27 mouse cellular contexts compared by ENCODE assay signal in genomic region chr19:31871377-31871776, GRCm38 (mm10). TPM values are rescaled to one million over a fixed set of nuclear protein-coding genes. Genes with fewer than 3 reads are reported as not detected.
DNase-seq lines count a peak whose midpoint lies in the region; ATAC-seq and TF ChIP-seq lines count a peak whose summit lies in the region.
"Had no signal": no experiment of that assay in that cellular context is flagged by ENCODE, and none has a peak within 500 bp of the region (broad histone marks: within the 10 kb centered on the region; RNA-seq: fewer than 3 reads in every experiment).

No protein-coding gene starts in this region.

- no peak for TF ChIP-seq CTCF in liver, adult 2 months (IDR thresholded peaks at IDR 0.05; ENCODE audit: low read depth, low read length)

- H3K9ac ChIP-seq in liver, adult 2 months (ENCODE audit: low read depth, low read length) = no peak overlapping the region
- no peak overlapping the region for H3K9ac ChIP-seq in liver, embryonic 12.5 days
- H3K9ac ChIP-seq in liver, embryonic 16.5 days (ENCODE audit: low read depth, low read length) = no peak overlapping the region
- no peak overlapping the region for H3K9ac ChIP-seq in hindbrain, embryonic 13.5 days
- H3K9ac ChIP-seq in midbrain, embryonic 14.5 days (replicated peaks; ENCODE audit: low read length) = no peak overlapping the region
- H3K9ac ChIP-seq: embryonic facial prominence, embryonic 12.5 days; heart, embryonic 12.5 days; hindbrain, embryonic 15.5 days had no signal

- no peak for TF ChIP-seq POLR2A in liver, adult 2 months (IDR thresholded peaks at IDR 0.05; ENCODE audit: extremely low read depth, insufficient read depth, low read length)

- H3K4me1 ChIP-seq in liver, adult 2 months (ENCODE audit: control insufficient read depth, insufficient read depth, low read length) = peaks cover 10% of the 10 kb centered on the region; the same call in 1 of the 2 replicates
- H3K4me1 ChIP-seq in liver, embryonic 12.5 days = no peaks in the 10 kb centered on the region
- no peaks in the 10 kb centered on the region for H3K4me1 ChIP-seq in liver, embryonic 16.5 days (ENCODE audit: control insufficient read depth, low read depth, low read length)
- no peaks in the 10 kb centered on the region for H3K4me1 ChIP-seq in hindbrain, embryonic 13.5 days (replicated peaks)
- no peaks in the 10 kb centered on the region for H3K4me1 ChIP-seq in midbrain, embryonic 14.5 days (ENCODE audit: control insufficient read depth, insufficient read depth, low read length)
- H3K4me1 ChIP-seq: embryonic facial prominence, embryonic 12.5 days; heart, embryonic 12.5 days; hindbrain, embryonic 10.5 days; hindbrain, embryonic 15.5 days had no signal

- no peak for ATAC-seq in liver, embryonic 12.5 days
- ATAC-seq in liver, embryonic 16.5 days (ENCODE audit: low read depth) = peak; percentile 79
- no peak for ATAC-seq in hindbrain, embryonic 13.5 days (ENCODE audit: low FRiP score)
- no peak for ATAC-seq in midbrain, embryonic 14.5 days (ENCODE audit: low FRiP score, low TSS enrichment)
- ATAC-seq: CD4-positive, CD25-positive, alpha-beta regulatory T cell, adult 4 months; forebrain, embryonic 16.5 days had no signal

- H3K9me3 ChIP-seq in liver, embryonic 12.5 days (replicated peaks) = no peaks in the 10 kb centered on the region
- H3K9me3 ChIP-seq in liver, embryonic 16.5 days (replicated peaks; ENCODE audit: control insufficient read depth, low read length) = no peaks in the 10 kb centered on the region
- no peaks in the 10 kb centered on the region for H3K9me3 ChIP-seq in hindbrain, embryonic 13.5 days
- no peaks in the 10 kb centered on the region for H3K9me3 ChIP-seq in midbrain, embryonic 14.5 days (ENCODE audit: control insufficient read depth, low read length)
- H3K9me3 ChIP-seq: embryonic facial prominence, embryonic 12.5 days; G1E; hindbrain, embryonic 10.5 days; hindbrain, embryonic 15.5 days had no signal

- H3K79me2 ChIP-seq in liver, adult 2 months (ENCODE audit: control insufficient read depth, insufficient read depth, low read length) = peaks cover 12% of the 10 kb centered on the region; the same call in 1 of the 2 replicates

- H3K4me2 ChIP-seq in liver, embryonic 12.5 days = peak overlapping the region; percentile 37; the same call in 1 of the 2 replicates
- H3K4me2 ChIP-seq in liver, embryonic 16.5 days (ENCODE audit: low read depth, low read length) = no peak overlapping the region
- no peak overlapping the region for H3K4me2 ChIP-seq in hindbrain, embryonic 13.5 days
- no peak overlapping the region for H3K4me2 ChIP-seq in midbrain, embryonic 14.5 days (ENCODE audit: low read length)
- H3K4me2 ChIP-seq: embryonic facial prominence, embryonic 12.5 days; heart, embryonic 12.5 days; hindbrain, embryonic 15.5 days had no signal

- DNase-seq in liver, adult 2 months (ENCODE audit: extremely low read depth, low read depth, low spot score) = peak; percentile 99
- no peak for DNase-seq in liver
- DNase-seq in lung, postnatal 36 days = no peak
- no peak for DNase-seq in midbrain, embryonic 14.5 days
- DNase-seq: adrenal gland, adult 8-10 months; adrenal gland, postnatal 36 days; B cell, adult 2 months; cerebellum, adult 8-10 months; cerebellum, postnatal 14 days; gastrocnemius, postnatal 14 days had no signal

- H3K4me3 ChIP-seq in liver, adult 2 months (ENCODE audit: insufficient read depth, low read depth, low read length) = peak overlapping the region; percentile 57; the same call in 1 of the 2 replicates
- H3K4me3 ChIP-seq in liver, embryonic 12.5 days = no peak overlapping the region
- no peak overlapping the region for H3K4me3 ChIP-seq in liver, embryonic 16.5 days (ENCODE audit: low read depth, low read length)
- H3K4me3 ChIP-seq in hindbrain, embryonic 13.5 days = no peak overlapping the region
- no peak overlapping the region for H3K4me3 ChIP-seq in midbrain, embryonic 14.5 days (replicated peaks; ENCODE audit: low read depth, low read length)
- H3K4me3 ChIP-seq: embryonic facial prominence, embryonic 12.5 days; heart, embryonic 12.5 days; hindbrain, embryonic 10.5 days; hindbrain, embryonic 15.5 days had no signal

- H3K36me3 ChIP-seq in liver, adult 2 months (ENCODE audit: control insufficient read depth, insufficient read depth, low read length) = peaks cover 16% of the 10 kb centered on the region
- no peaks in the 10 kb centered on the region for H3K36me3 ChIP-seq in liver, embryonic 12.5 days
- H3K36me3 ChIP-seq in liver, embryonic 16.5 days (ENCODE audit: control insufficient read depth, insufficient read depth) = no peaks in the 10 kb centered on the region
- no peaks in the 10 kb centered on the region for H3K36me3 ChIP-seq in hindbrain, embryonic 13.5 days
- H3K36me3 ChIP-seq in midbrain, embryonic 14.5 days (ENCODE audit: control insufficient read depth, insufficient read depth, low read length) = no peaks in the 10 kb centered on the region
- H3K36me3 ChIP-seq: embryonic facial prominence, embryonic 12.5 days; G1E; heart, embryonic 12.5 days; hindbrain, embryonic 10.5 days; hindbrain, embryonic 15.5 days had no signal

- no peak overlapping the region for H3K27ac ChIP-seq in liver, adult 2 months (replicated peaks; ENCODE audit: insufficient read depth, low read depth, low read length)
- H3K27ac ChIP-seq in liver, embryonic 12.5 days = no peak overlapping the region
- H3K27ac ChIP-seq in liver, embryonic 16.5 days (ENCODE audit: low read length) = no peak overlapping the region
- no peak overlapping the region for H3K27ac ChIP-seq in hindbrain, embryonic 13.5 days
- no peak overlapping the region for H3K27ac ChIP-seq in midbrain, embryonic 14.5 days (replicated peaks; ENCODE audit: low read depth, low read length)
- H3K27ac ChIP-seq: embryonic facial prominence, embryonic 12.5 days; hindbrain, embryonic 10.5 days; hindbrain, embryonic 15.5 days had no signal

- H3K27me3 ChIP-seq in liver, adult 2 months (ENCODE audit: control insufficient read depth, insufficient read depth, low read length) = no peaks in the 10 kb centered on the region
- H3K27me3 ChIP-seq in liver, embryonic 12.5 days (replicated peaks) = no peaks in the 10 kb centered on the region
- H3K27me3 ChIP-seq in liver, embryonic 16.5 days (ENCODE audit: control insufficient read depth, insufficient read depth, low read depth, low read length) = no peaks in the 10 kb centered on the region
- no peaks in the 10 kb centered on the region for H3K27me3 ChIP-seq in hindbrain, embryonic 13.5 days
- no peaks in the 10 kb centered on the region for H3K27me3 ChIP-seq in midbrain, embryonic 14.5 days (ENCODE audit: control insufficient read depth, insufficient read depth, low read length)
- H3K27me3 ChIP-seq: embryonic facial prominence, embryonic 12.5 days; heart, embryonic 12.5 days; hindbrain, embryonic 15.5 days had no signal

- 11% methylated on average over 2 of the region's 2 CpGs for WGBS in liver, adult 2 months
- WGBS in liver, embryonic 12.5 days (ENCODE audit: insufficient replicate concordance) = 56% methylated on average over 2 of the region's 2 CpGs
- WGBS in liver, embryonic 16.5 days (ENCODE audit: insufficient replicate concordance) = 32% methylated on average over 2 of the region's 2 CpGs
- 84% methylated on average over 2 of the region's 2 CpGs for WGBS in hindbrain, embryonic 13.5 days
- 80% methylated on average over 2 of the region's 2 CpGs for WGBS in midbrain, embryonic 14.5 days

RNA-seq across cellular contexts. Expression of gene A1cf, which starts 2.8 kb away (rescaled TPM):
- total RNA-seq in liver, adult 2 months (2014; rRNA removed) = 117 and 133 TPM in 2 replicates
- 52.9 and 53.4 TPM in 2 replicates for polyA plus RNA-seq in liver, adult 2 months (2012; rRNA removed)
- polyA plus RNA-seq in liver, embryonic 12.5 days (2016; fragmentation: Nextera tagmentation; extraction: Ambion mirVana) = 8.0 and 8.6 TPM in 2 replicates
- 10.7 and 11.1 TPM in 2 replicates for polyA plus RNA-seq in liver, embryonic 16.5 days (2015; fragmentation: Nextera tagmentation; extraction: Ambion mirVana)
- not detected in 2 replicates for polyA plus RNA-seq in hindbrain, embryonic 13.5 days (2015; fragmentation: Nextera tagmentation; extraction: Ambion mirVana)
- polyA plus RNA-seq in midbrain, embryonic 14.5 days (2014; fragmentation: Nextera tagmentation; extraction: Ambion mirVana) = not detected in 2 replicates
- total RNA-seq: gastrocnemius, postnatal 14 days; granulocyte monocyte progenitor cell, adult 5-6 weeks; heart, adult 8-10 months; heart, postnatal 25 days had no signal
- polyA plus RNA-seq: cortical plate, adult 2 months; embryonic facial prominence, embryonic 12.5 days; forebrain, embryonic 11.5 days; forebrain, embryonic 16.5 days; frontal cortex, adult 2 months; G1E; heart, embryonic 16.5 days; hindbrain, embryonic 10.5 days; hindbrain, embryonic 15.5 days had no signal
